ENCODE assay signal across 11 mouse cellular contexts in genomic region chr4:98564196-98564865, GRCm38 (mm10).
A peak's percentile ranks its signal among the peaks of the same experiment; 100 is the strongest.
DNase-seq lines count a peak whose midpoint lies in the region; ATAC-seq lines count a peak whose summit lies in the region.
"Had no signal": no experiment of that assay in that cellular context is flagged by ENCODE, and none has a peak within 500 bp of the region (broad histone marks: within the 10 kb centered on the region; RNA-seq: fewer than 3 reads in every experiment).

No protein-coding gene starts in this region.

- peaks cover 32% of the 10 kb centered on the region for H3K4me1 ChIP-seq in heart, embryonic 15.5 days (replicated peaks)
- peaks cover 31% of the 10 kb centered on the region for H3K4me1 ChIP-seq in lung, embryonic 16.5 days (replicated peaks; ENCODE audit: control insufficient read depth, insufficient read depth, low read length)
- peaks cover 11% of the 10 kb centered on the region; the same call in 1 of the 2 replicates for H3K4me1 ChIP-seq in intestine, embryonic 16.5 days (ENCODE audit: control insufficient read depth, insufficient read depth, low read length)
- H3K4me1 ChIP-seq in midbrain, embryonic 16.5 days (ENCODE audit: control insufficient read depth, insufficient read depth, low read length) = peaks cover 10% of the 10 kb centered on the region

- no peak overlapping the region for H3K9ac ChIP-seq in heart, embryonic 15.5 days
- no peak overlapping the region for H3K9ac ChIP-seq in lung, embryonic 16.5 days (ENCODE audit: low read length)
- H3K9ac ChIP-seq in intestine, embryonic 16.5 days (ENCODE audit: low read depth, low read length) = no peak overlapping the region
- no peak overlapping the region for H3K9ac ChIP-seq in midbrain, embryonic 16.5 days (ENCODE audit: low read depth, low read length)
- H3K9ac ChIP-seq: midbrain, embryonic 15.5 days had no signal

- DNase-seq in heart, postnatal 25 days (ENCODE audit: low spot score) = no peak
- no peak for DNase-seq in lung, postnatal 36 days
- no peak for DNase-seq in adrenal gland, postnatal 4 days (ENCODE audit: low spot score in 2 of 2)
- DNase-seq: cerebellum, adult 11-12 months; gastrocnemius, postnatal 14 days; right cerebral cortex, postnatal 4 days had no signal

- no peak overlapping the region for H3K4me3 ChIP-seq in heart, embryonic 15.5 days
- no peak overlapping the region for H3K4me3 ChIP-seq in lung, embryonic 16.5 days (ENCODE audit: low read length)
- no peak overlapping the region for H3K4me3 ChIP-seq in intestine, embryonic 16.5 days (ENCODE audit: low read length)
- H3K4me3 ChIP-seq in midbrain, embryonic 16.5 days (ENCODE audit: low read depth, low read length) = no peak overlapping the region
- H3K4me3 ChIP-seq: midbrain, embryonic 15.5 days had no signal

- no peaks in the 10 kb centered on the region for H3K27me3 ChIP-seq in heart, embryonic 15.5 days
- no peaks in the 10 kb centered on the region for H3K27me3 ChIP-seq in lung, embryonic 16.5 days (ENCODE audit: control insufficient read depth, insufficient read depth, low read depth, low read length)
- no peaks in the 10 kb centered on the region for H3K27me3 ChIP-seq in intestine, embryonic 16.5 days (replicated peaks; ENCODE audit: control insufficient read depth, insufficient read depth, low read length)
- no peaks in the 10 kb centered on the region for H3K27me3 ChIP-seq in midbrain, embryonic 16.5 days (ENCODE audit: control insufficient read depth, insufficient read depth, low read depth, low read length)
- H3K27me3 ChIP-seq: midbrain, embryonic 15.5 days had no signal

- H3K4me2 ChIP-seq in heart, embryonic 15.5 days = no peak overlapping the region
- 0 out of 2 replicates have a peak overlapping the region, but pooled peaks have one; percentile 18 for H3K4me2 ChIP-seq in lung, embryonic 16.5 days (ENCODE audit: low read depth, low read length)
- H3K4me2 ChIP-seq in intestine, embryonic 16.5 days (ENCODE audit: low read depth, low read length) = no peak overlapping the region
- no peak overlapping the region for H3K4me2 ChIP-seq in midbrain, embryonic 16.5 days (ENCODE audit: low read length)
- H3K4me2 ChIP-seq: midbrain, embryonic 15.5 days had no signal

- ATAC-seq in heart, embryonic 15.5 days (replicated peaks; ENCODE audit: insufficient number of reproducible peaks, insufficient read depth, low FRiP score, low read depth) = no peak
- peak; percentile 62 for ATAC-seq in lung, embryonic 16.5 days (ENCODE audit: low read depth)
- ATAC-seq in intestine, embryonic 16.5 days = peak; percentile 59
- no peak for ATAC-seq in midbrain, embryonic 16.5 days
- ATAC-seq: midbrain, embryonic 15.5 days had no signal

- intact Hi-C loops in heart, postnatal 25 days (cut with DNase I) = no loop called here

- H3K27ac ChIP-seq in heart, embryonic 15.5 days = peak overlapping the region; percentile 97
- H3K27ac ChIP-seq in lung, embryonic 16.5 days (ENCODE audit: low read length) = peak overlapping the region; percentile 92
- peak overlapping the region; percentile 67 for H3K27ac ChIP-seq in intestine, embryonic 16.5 days (ENCODE audit: low read length)
- no peak overlapping the region for H3K27ac ChIP-seq in midbrain, embryonic 16.5 days (ENCODE audit: low read length)

- WGBS in heart, embryonic 15.5 days = 59% methylated on average over 6 of the region's 6 CpGs
- 50% methylated on average over 6 of the region's 6 CpGs for WGBS in lung, embryonic 16.5 days
- WGBS in intestine, embryonic 16.5 days = 68% methylated on average over 6 of the region's 6 CpGs
- WGBS in midbrain, embryonic 16.5 days = 91% methylated on average over 6 of the region's 6 CpGs

- H3K36me3 ChIP-seq in heart, embryonic 15.5 days = no peaks in the 10 kb centered on the region
- no peaks in the 10 kb centered on the region for H3K36me3 ChIP-seq in lung, embryonic 16.5 days (ENCODE audit: control insufficient read depth, insufficient read depth, low read length)
- no peaks in the 10 kb centered on the region for H3K36me3 ChIP-seq in intestine, embryonic 16.5 days (ENCODE audit: control insufficient read depth, insufficient read depth, low read length)
- H3K36me3 ChIP-seq in midbrain, embryonic 16.5 days (ENCODE audit: control insufficient read depth, insufficient read depth, low read length) = no peaks in the 10 kb centered on the region
- H3K36me3 ChIP-seq: midbrain, embryonic 15.5 days had no signal

- no peaks in the 10 kb centered on the region for H3K9me3 ChIP-seq in heart, embryonic 15.5 days (replicated peaks)
- H3K9me3 ChIP-seq in lung, embryonic 16.5 days (ENCODE audit: control insufficient read depth, low read length) = no peaks in the 10 kb centered on the region
- H3K9me3 ChIP-seq in intestine, embryonic 16.5 days (ENCODE audit: control insufficient read depth, low read length) = no peaks in the 10 kb centered on the region
- no peaks in the 10 kb centered on the region for H3K9me3 ChIP-seq in midbrain, embryonic 16.5 days (replicated peaks; ENCODE audit: control insufficient read depth, low read length, poor library complexity, severe bottlenecking)
- H3K9me3 ChIP-seq: midbrain, embryonic 15.5 days had no signal

Comparison
In these comparisons a context has a peak if more than half of its experiments do, and no peak if none do; other contexts are left out.
1. ATAC-seq: peak in lung, embryonic 16.5 days (single experiment) and intestine, embryonic 16.5 days (single experiment); none in heart, embryonic 15.5 days (single experiment) and midbrain, embryonic 16.5 days (single experiment).